In genomic region chr4:135297931-135298546, GRCm38 (mm10) we compare ENCODE assay signal across 8 mouse cellular contexts. TPM values are rescaled to one million over a fixed set of nuclear protein-coding genes. Genes with fewer than 3 reads are reported as not detected.
DNase-seq lines count a peak whose midpoint lies in the region; ATAC-seq and TF ChIP-seq lines count a peak whose summit lies in the region.

No protein-coding gene starts in this region.

- 59% methylated on average over 15 of the region's 15 CpGs for WGBS in heart, embryonic 12.5 days
- 78% methylated on average over 15 of the region's 15 CpGs for WGBS in kidney, adult 2 months

- H3K36me3 ChIP-seq in heart, embryonic 12.5 days: no peaks in the 10 kb centered on the region
- no peaks in the 10 kb centered on the region for H3K36me3 ChIP-seq in kidney, adult 2 months (ENCODE audit: control insufficient read depth, insufficient read depth, low read length)

- no peak overlapping the region for H3K4me2 ChIP-seq in heart, embryonic 12.5 days

- H3K27ac ChIP-seq in heart, embryonic 12.5 days (ENCODE audit: poor library complexity, severe bottlenecking): peak overlapping the region; percentile 49
- no peak overlapping the region for H3K27ac ChIP-seq in kidney, adult 2 months (ENCODE audit: insufficient read depth, low read depth, low read length)

- TF ChIP-seq CTCF in kidney, adult 2 months (conservative IDR thresholded peaks at IDR 0.05; ENCODE audit: insufficient read depth, insufficient read length, low read depth, low read length): no peak

- no peak overlapping the region; the same call in 1 of the 2 replicates for H3K9ac ChIP-seq in heart, embryonic 12.5 days

- DNase-seq in layer of hippocampus, adult 11-12 months (ENCODE audit: low spot score): peak; percentile 82
- DNase-seq in layer of hippocampus, adult 9-10 months (ENCODE audit: low spot score): no peak
- peak; percentile 14 to 39 for DNase-seq in cerebellum, postnatal 36 days
- DNase-seq in left cerebral cortex, adult 18-20 months (ENCODE audit: low spot score in 2 of 2): peak; percentile 54 to 65
- peak; percentile 57 to 80 for DNase-seq in lung, postnatal 4 days
- no peak for DNase-seq in kidney, adult 2 months

- TF ChIP-seq POLR2A in kidney, adult 2 months (IDR thresholded peaks at IDR 0.05; ENCODE audit: low read depth, low read length): no peak

- no peaks in the 10 kb centered on the region for H3K27me3 ChIP-seq in heart, embryonic 12.5 days (replicated peaks)
- no peaks in the 10 kb centered on the region for H3K27me3 ChIP-seq in kidney, adult 2 months (replicated peaks; ENCODE audit: control insufficient read depth, insufficient read depth, low read length)

- peaks cover 29% of the 10 kb centered on the region for H3K4me1 ChIP-seq in heart, embryonic 12.5 days (replicated peaks)
- H3K4me1 ChIP-seq in kidney, adult 2 months (ENCODE audit: control insufficient read depth, insufficient read depth, low read length): peaks cover 2% of the 10 kb centered on the region; the same call in 1 of the 2 replicates

- peak; percentile 66 for ATAC-seq in heart, embryonic 12.5 days (ENCODE audit: insufficient number of reproducible peaks, low FRiP score)
- ATAC-seq in monocyte, adult 5-6 weeks (replicated peaks; ENCODE audit: insufficient number of reproducible peaks, low FRiP score, low TSS enrichment, poor library complexity, severe bottlenecking): no peak

- no peaks in the 10 kb centered on the region for H3K9me3 ChIP-seq in heart, embryonic 12.5 days (replicated peaks)

- no peak overlapping the region for H3K4me3 ChIP-seq in heart, embryonic 12.5 days
- no peak overlapping the region for H3K4me3 ChIP-seq in kidney, adult 2 months (ENCODE audit: insufficient read depth, low read depth, low read length)

RNA-seq across cellular contexts. Expression of gene Clic4, which starts 25.4 kb away (rescaled TPM):
- 291 and 300 TPM in 2 replicates for polyA plus RNA-seq in heart, embryonic 12.5 days (2016; fragmentation: Nextera tagmentation; extraction: Ambion mirVana)
- total RNA-seq in left cerebral cortex, adult 18-20 months (2021): 10 to 100 TPM; 30.2 to 35.7 TPM
- total RNA-seq in monocyte, adult 5-6 weeks (2017): 39.4 to 61.3 TPM (median 41.0 TPM) in 3 replicates
- 86.6 and 91.1 TPM in 2 replicates for polyA plus RNA-seq in kidney, adult 2 months (2012; rRNA removed)

RNA-seq across cellular contexts. Expression of gene Srrm1, which starts 55.1 kb away (rescaled TPM):
- 170 and 178 TPM in 2 replicates for polyA plus RNA-seq in heart, embryonic 12.5 days (2016; fragmentation: Nextera tagmentation; extraction: Ambion mirVana)
- 100 to 1,000 TPM; 131 to 132 TPM for total RNA-seq in left cerebral cortex, adult 18-20 months (2021)
- total RNA-seq in monocyte, adult 5-6 weeks (2017): 123 to 188 TPM (median 151 TPM) in 3 replicates
- polyA plus RNA-seq in kidney, adult 2 months (2012; rRNA removed): 17.1 and 21.6 TPM in 2 replicates

Comparison
In these comparisons a context has a peak if more than half of its experiments do, and no peak if none do; other contexts are left out.
1. DNase-seq: peak in layer of hippocampus, adult 11-12 months (single experiment), cerebellum, postnatal 36 days (2 of 2), left cerebral cortex, adult 18-20 months (2 of 2) and lung, postnatal 4 days (2 of 2); none in layer of hippocampus, adult 9-10 months (single experiment) and kidney, adult 2 months (single experiment).